Mouse (Mus musculus) embryonic fibroblast, embryonic 13.5 days (primary cell): ENCODE measurements around the gene Arid1b.

Experiments
- CTCF ChIP-seq: IDR thresholded peaks from 2 replicates; pipeline ENCODE4 v1.5.1; 2011; ENCODE audit warnings: mild to moderate bottlenecking, control low read depth, low read length, moderate library complexity, borderline replicate concordance; ENCODE audit not compliant: insufficient read depth
- POLR2A ChIP-seq: IDR thresholded peaks from 2 replicates; pipeline ENCODE4 v1.6.1; 2011; ENCODE audit warnings: low read depth, mild to moderate bottlenecking, control low read depth, low read length, moderate library complexity

- no peak for TF ChIP-seq POLR2A
- TF ChIP-seq CTCF, result no peak
Measured at GRCm38 (mm10) chr17:5066835-5067234, 72.7 kb downstream of the Arid1b start.
